In genomic region chr17:34210599-34210998, GRCm38 (mm10) we compare ENCODE assay signal across 12 mouse cellular contexts. TPM values are rescaled to one million over a fixed set of nuclear protein-coding genes. Genes with fewer than 3 reads are reported as not detected.
DNase-seq lines count a peak whose midpoint lies in the region; ATAC-seq and TF ChIP-seq lines count a peak whose summit lies in the region.
"Had no signal": no experiment of that assay in that cellular context is flagged by ENCODE, and none has a peak within 500 bp of the region (broad histone marks: within the 10 kb centered on the region; RNA-seq: fewer than 3 reads in every experiment).

No protein-coding gene starts in this region.

- no peak overlapping the region for H3K9ac ChIP-seq in midbrain, embryonic 16.5 days (ENCODE audit: low read depth, low read length)
- H3K9ac ChIP-seq: neural tube, embryonic 13.5 days had no signal

- no peaks in the 10 kb centered on the region for H3K4me1 ChIP-seq in midbrain, embryonic 16.5 days (ENCODE audit: control insufficient read depth, insufficient read depth, low read length)
- H3K4me1 ChIP-seq: neural tube, embryonic 13.5 days had no signal

- H3K4me3 ChIP-seq in midbrain, embryonic 16.5 days (ENCODE audit: low read depth, low read length): no peak overlapping the region
- H3K4me3 ChIP-seq in left cerebral cortex, adult 2 months: no peak overlapping the region
- H3K4me3 ChIP-seq: embryonic facial prominence, embryonic 10.5 days; neural tube, embryonic 13.5 days had no signal

- 81% methylated on average over 3 of the region's 3 CpGs for WGBS in midbrain, embryonic 16.5 days

- intact Hi-C loops in left cerebral cortex, adult 2 months (cut with DNase I): no loop called here

- peak; percentile 88 to 89 for DNase-seq in adrenal gland, adult (ENCODE audit: inconsistent age in 2 of 2, low spot score in 1 of 2)
- DNase-seq in adrenal gland, postnatal 4 days (ENCODE audit: low spot score in 2 of 2): no peak
- DNase-seq in NIH3T3 (ENCODE audit: low read depth): peak; percentile 24
- DNase-seq in naive thymus-derived CD4-positive, alpha-beta T cell, adult 2 months (ENCODE audit: low read depth): peak; percentile 56
- no peak for DNase-seq in retina, embryonic 14.5 days (ENCODE audit: low spot score)
- no peak for DNase-seq in left cerebral cortex, adult 2 months (ENCODE audit: extremely low spot score in 1 of 2, low spot score in 2 of 2)
- DNase-seq: heart, postnatal 36 days; lung, postnatal 10 days had no signal

- no peak overlapping the region for H3K4me2 ChIP-seq in midbrain, embryonic 16.5 days (ENCODE audit: low read length)
- H3K4me2 ChIP-seq: neural tube, embryonic 13.5 days had no signal

- peaks cover 36% of the 10 kb centered on the region for H3K27me3 ChIP-seq in midbrain, embryonic 16.5 days (ENCODE audit: control insufficient read depth, insufficient read depth, low read depth, low read length)

- H3K27ac ChIP-seq in midbrain, embryonic 16.5 days (ENCODE audit: low read length): no peak overlapping the region
- no peak overlapping the region for H3K27ac ChIP-seq in left cerebral cortex, adult 2 months
- H3K27ac ChIP-seq: embryonic facial prominence, embryonic 10.5 days; neural tube, embryonic 13.5 days had no signal

- no peak for TF ChIP-seq CTCF in left cerebral cortex, adult 2 months (IDR thresholded peaks at IDR 0.05)

- ATAC-seq in granulocyte monocyte progenitor cell, adult 5-6 weeks (replicated peaks; ENCODE audit: poor library complexity, severe bottlenecking): peak; percentile 83
- no peak for ATAC-seq in midbrain, embryonic 16.5 days

- no peaks in the 10 kb centered on the region for H3K36me3 ChIP-seq in midbrain, embryonic 16.5 days (ENCODE audit: control insufficient read depth, insufficient read depth, low read length)
- H3K36me3 ChIP-seq: embryonic facial prominence, embryonic 10.5 days; neural tube, embryonic 13.5 days had no signal

- no peaks in the 10 kb centered on the region for H3K9me3 ChIP-seq in midbrain, embryonic 16.5 days (replicated peaks; ENCODE audit: control insufficient read depth, low read length, poor library complexity, severe bottlenecking)
- H3K9me3 ChIP-seq: neural tube, embryonic 13.5 days had no signal

RNA-seq across cellular contexts. Expression of gene Tap2, which starts 7.3 kb away (rescaled TPM):
- total RNA-seq in adrenal gland, postnatal 4 days (2021): 10 to 100 TPM; 32.9 to 33.2 TPM
- 23.2 and 40.2 TPM in 2 replicates for total RNA-seq in granulocyte monocyte progenitor cell, adult 5-6 weeks (2014; fragmentation: Nextera tagmentation)
- total RNA-seq in granulocyte monocyte progenitor cell, adult 5-6 weeks (2017): 62.7 and 69.6 TPM in 2 replicates
- polyA plus RNA-seq in midbrain, embryonic 16.5 days (2015; fragmentation: Nextera tagmentation; extraction: Ambion mirVana): 1.5 and 2.3 TPM in 2 replicates
- total RNA-seq in left cerebral cortex, adult 2 months (2021): 1 to 10 TPM; 7.0 to 7.8 TPM

RNA-seq across cellular contexts. Expression of gene Psmb8, which starts 13.1 kb away (rescaled TPM):
- total RNA-seq in adrenal gland, postnatal 4 days (2021): 10 to 100 TPM; 25.0 to 27.4 TPM
- 391 and 417 TPM in 2 replicates for total RNA-seq in granulocyte monocyte progenitor cell, adult 5-6 weeks (2014; fragmentation: Nextera tagmentation)
- 462 and 464 TPM in 2 replicates for total RNA-seq in granulocyte monocyte progenitor cell, adult 5-6 weeks (2017)
- 2.2 and 2.8 TPM in 2 replicates for polyA plus RNA-seq in midbrain, embryonic 16.5 days (2015; fragmentation: Nextera tagmentation; extraction: Ambion mirVana)
- total RNA-seq in left cerebral cortex, adult 2 months (2021): 1 to 10 TPM; 2.0 to 3.2 TPM

RNA-seq across cellular contexts. Expression of gene Psmb9, which starts 23.0 kb away (rescaled TPM):
- total RNA-seq in adrenal gland, postnatal 4 days (2021): 10 to 100 TPM; 12.6 to 15.0 TPM
- 144 and 147 TPM in 2 replicates for total RNA-seq in granulocyte monocyte progenitor cell, adult 5-6 weeks (2014; fragmentation: Nextera tagmentation)
- 103 and 141 TPM in 2 replicates for total RNA-seq in granulocyte monocyte progenitor cell, adult 5-6 weeks (2017)
- polyA plus RNA-seq in midbrain, embryonic 16.5 days (2015; fragmentation: Nextera tagmentation; extraction: Ambion mirVana): 1.1 and 1.7 TPM in 2 replicates
- 1 to 10 TPM; 1.1 to 2.0 TPM for total RNA-seq in left cerebral cortex, adult 2 months (2021)

RNA-seq across cellular contexts. Expression of gene Tap1, which starts 23.2 kb away (rescaled TPM):
- 10 to 100 TPM; 20.8 to 22.1 TPM for total RNA-seq in adrenal gland, postnatal 4 days (2021)
- total RNA-seq in granulocyte monocyte progenitor cell, adult 5-6 weeks (2014; fragmentation: Nextera tagmentation): 45.4 and 60.7 TPM in 2 replicates
- total RNA-seq in granulocyte monocyte progenitor cell, adult 5-6 weeks (2017): 81.6 and 89.7 TPM in 2 replicates
- polyA plus RNA-seq in midbrain, embryonic 16.5 days (2015; fragmentation: Nextera tagmentation; extraction: Ambion mirVana): 2.4 and 4.5 TPM in 2 replicates
- total RNA-seq in left cerebral cortex, adult 2 months (2021): 1 to 10 TPM; 2.1 to 3.4 TPM

RNA-seq across cellular contexts. Expression of gene H2-Ob, which starts 28.1 kb away (rescaled TPM):
- total RNA-seq in adrenal gland, postnatal 4 days (2021): under 1 TPM; 0.28 to 0.65 TPM
- 8.3 and 13.9 TPM in 2 replicates for total RNA-seq in granulocyte monocyte progenitor cell, adult 5-6 weeks (2014; fragmentation: Nextera tagmentation)
- total RNA-seq in granulocyte monocyte progenitor cell, adult 5-6 weeks (2017): 2.1 and 2.3 TPM in 2 replicates
- polyA plus RNA-seq in midbrain, embryonic 16.5 days (2015; fragmentation: Nextera tagmentation; extraction: Ambion mirVana): 0.40 TPM in 1 of 2 replicates, not detected in the other
- total RNA-seq in left cerebral cortex, adult 2 months (2021): under 1 TPM; 0.16 to 0.18 TPM
- polyA plus RNA-seq: embryonic facial prominence, embryonic 10.5 days; neural tube, embryonic 13.5 days had no signal

Comparison
In these comparisons a context has a peak if more than half of its experiments do, and no peak if none do; other contexts are left out.
1. DNase-seq: peak in adrenal gland, adult (2 of 2), NIH3T3 (single experiment) and naive thymus-derived CD4-positive, alpha-beta T cell, adult 2 months (single experiment); none in adrenal gland, postnatal 4 days (0 of 2), retina, embryonic 14.5 days (single experiment) and left cerebral cortex, adult 2 months (0 of 2).
2. RNA of gene Psmb8, which starts 13.1 kb away (total RNA-seq): 391 to 464 TPM in granulocyte monocyte progenitor cell, adult 5-6 weeks; 25.0 to 27.4 TPM in adrenal gland, postnatal 4 days and 2.0 to 3.2 TPM in left cerebral cortex, adult 2 months; every median in the first group is over 10 times any median in the second.
3. RNA of gene Psmb9, which starts 23.0 kb away (total RNA-seq): 103 to 147 TPM in granulocyte monocyte progenitor cell, adult 5-6 weeks; 12.6 to 15.0 TPM in adrenal gland, postnatal 4 days and 1.1 to 2.0 TPM in left cerebral cortex, adult 2 months; every median in the first group is over 4 times any median in the second.